Mouse (Mus musculus) kidney, adult 9 months (tissue): ENCODE data around the gene Apobec4.
"Not testable (repeated sequence)": the region's sequence is repeated elsewhere in the genome, so short reads cannot be mapped to it uniquely, and the experiment has no call there.

ENCODE experiments used
- DNase-seq: peaks from one replicate; pipeline ENCODE4 v3.0.0; 2022

Gene Apobec4

GRCm38 (mm10) chr1:152766804-152767748, 16.7 kb downstream of the Apobec4 start:
- peak; percentile 31 for DNase-seq

GRCm38 (mm10) chr1:152767749-152768488, 17.6 kb downstream of the Apobec4 start:
- DNase-seq, result peak; percentile 91

- DNase-seq, result no peak
Observed at GRCm38 (mm10) chr1:152771016-152771415, 20.7 kb downstream of the Apobec4 start.

- not testable (repeated sequence) for DNase-seq
Observed at GRCm38 (mm10) chr1:152774601-152775000, 24.2 kb downstream of the Apobec4 start.

GRCm38 (mm10) chr1:152779071-152779737, 28.9 kb downstream of the Apobec4 start:
- DNase-seq, result peak; percentile 83

- no peak for DNase-seq
Observed at GRCm38 (mm10) chr1:152784620-152785019, 34.3 kb downstream of the Apobec4 start.

- DNase-seq, result not testable (repeated sequence)
Observed at GRCm38 (mm10) chr1:152785446-152785845, 35.1 kb downstream of the Apobec4 start.

GRCm38 (mm10) chr1:152786953-152787352, 36.6 kb downstream of the Apobec4 start:
- DNase-seq, result no peak

GRCm38 (mm10) chr1:152788121-152788660, 37.8 kb downstream of the Apobec4 start:
- DNase-seq, result no peak

GRCm38 (mm10) chr1:152790254-152790653, 39.9 kb downstream of the Apobec4 start:
- peak; percentile 64 for DNase-seq

- DNase-seq, result no peak
Observed at GRCm38 (mm10) chr1:152790821-152791220, 40.5 kb downstream of the Apobec4 start.

- no peak for DNase-seq
Observed at GRCm38 (mm10) chr1:152791269-152791668, 40.9 kb downstream of the Apobec4 start.

- no peak for DNase-seq
Observed at GRCm38 (mm10) chr1:152792736-152793494, 42.6 kb downstream of the Apobec4 start.

- DNase-seq, result no peak
Observed at GRCm38 (mm10) chr1:152793495-152794130, 43.3 kb downstream of the Apobec4 start.

- DNase-seq, result no peak
Observed at GRCm38 (mm10) chr1:152795688-152796255, 45.4 kb downstream of the Apobec4 start.

GRCm38 (mm10) chr1:152796683-152797263, 46.4 kb downstream of the Apobec4 start:
- DNase-seq, result no peak

- peak; percentile 35 for DNase-seq
Observed at GRCm38 (mm10) chr1:152798125-152798524, 47.8 kb downstream of the Apobec4 start.

- no peak for DNase-seq
Observed at GRCm38 (mm10) chr1:152799897-152800296, 49.5 kb downstream of the Apobec4 start, which contains the start of gene Ncf2. Gene Ncf2, plus strand, starts transcription at chr1:152800194.

- DNase-seq, result no peak
Observed at GRCm38 (mm10) chr1:152800633-152801176, 50.4 kb downstream of the Apobec4 start.

- no peak for DNase-seq
Observed at GRCm38 (mm10) chr1:152804907-152805306, 54.6 kb downstream of the Apobec4 start.
